Mouse (Mus musculus) effector memory CD4-positive, alpha-beta T cell, adult 7 months (primary cell): ENCODE data around the gene Med11. TPM values are rescaled to one million over a fixed set of nuclear protein-coding genes. Genes with fewer than 3 reads are reported as not detected.

Source experiments
- polyA plus RNA-seq: library from polyadenylated mRNA; unstranded; fragments of 100-300 nt; shearing (Covaris generic); gene quantifications from one replicate; pipeline ENCODE4 v1.2.1, GENCODE M21; 2017

The Med11 gene
- 192 TPM for polyA plus RNA-seq

DNA sequence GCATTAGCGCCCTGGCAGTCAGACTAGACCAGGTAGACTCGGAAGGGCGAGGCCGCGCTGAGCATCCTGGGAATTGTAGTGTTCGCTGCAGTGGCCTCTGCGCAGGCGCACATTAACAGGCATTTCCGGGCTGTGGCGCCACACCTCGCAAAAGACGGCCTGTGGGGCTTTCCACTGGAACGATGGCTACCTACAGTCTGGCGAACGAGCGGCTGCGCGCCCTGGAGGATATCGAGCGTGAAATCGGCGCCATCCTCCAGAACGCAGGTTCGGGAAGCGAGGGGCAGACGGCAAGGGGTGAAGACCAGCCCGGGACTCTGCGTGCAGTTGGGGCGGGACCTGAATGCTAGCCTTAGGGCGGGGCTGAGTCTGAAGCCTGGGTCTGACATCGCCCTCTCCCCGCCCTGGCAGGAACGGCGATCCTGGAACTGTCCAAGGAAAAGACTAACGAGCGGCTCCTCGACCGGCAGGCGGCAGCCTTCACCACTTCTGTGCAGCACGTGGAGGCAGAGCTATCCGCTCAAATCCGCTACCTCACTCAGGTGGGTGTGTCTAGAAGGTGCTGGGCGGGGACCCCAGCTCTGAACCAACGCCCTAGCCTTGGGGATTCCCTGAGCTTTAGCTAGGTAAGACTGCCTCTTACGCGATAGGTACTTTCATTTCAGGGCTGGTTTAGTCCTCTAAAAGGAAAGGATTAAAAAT, at the start of gene Med11:
TSS of gene Med11 (plus strand) at position 123 of the 702 bp plus-strand sequence.

GRCm38 (mm10) chr11:70409594-70410296, 42.0 kb upstream of the Med11 start, which contains the start of gene Pelp1:
Gene Pelp1 (minus strand): TSS chr11:70410031.

DNA sequence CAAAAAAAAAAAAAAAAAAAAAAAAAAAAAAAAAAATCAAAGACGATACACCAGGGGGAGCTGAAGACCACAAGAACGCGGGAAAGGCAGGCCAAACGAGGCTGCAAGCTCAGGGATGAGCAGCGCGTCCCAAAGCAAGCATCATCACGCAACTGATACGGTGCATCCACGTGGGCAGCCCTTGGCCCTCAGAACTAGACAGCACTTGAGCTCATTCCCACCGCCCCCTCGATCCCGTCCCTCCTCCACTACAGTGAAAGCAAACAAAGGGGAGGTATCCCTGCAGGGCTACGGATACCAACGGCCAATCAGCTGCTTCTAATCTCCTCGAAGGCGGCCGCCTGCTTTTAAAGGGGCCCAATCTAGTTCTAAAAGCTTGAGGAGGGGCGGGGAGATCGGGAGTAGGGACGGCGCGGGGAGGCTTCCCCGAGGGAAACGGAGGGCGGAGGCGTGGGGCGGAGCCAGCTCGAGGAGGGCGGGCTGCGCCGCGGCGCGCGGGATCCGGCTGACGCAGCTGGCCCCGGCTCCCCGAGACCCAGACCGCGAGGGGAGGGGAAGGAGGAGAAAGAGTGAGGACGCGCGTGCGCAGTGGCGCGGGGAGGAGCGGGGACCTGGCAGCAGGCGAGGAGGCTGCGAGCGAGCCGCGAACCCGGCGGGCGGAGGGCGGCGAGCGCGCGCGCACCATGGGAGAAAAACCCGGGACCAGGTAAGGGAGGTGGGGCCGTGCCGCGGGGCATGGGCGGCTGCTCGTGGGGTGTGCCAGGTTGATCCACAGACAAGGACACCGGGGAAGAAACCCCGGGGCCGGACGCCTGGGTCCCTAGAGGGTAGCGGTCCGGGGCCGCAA, 19.4 kb upstream of the Med11 start, which contains the start of gene Arrb2:
TSS of gene Arrb2 (plus strand) at position 588 of the 847 bp plus-strand sequence.

GRCm38 (mm10) chr11:70458688-70459600, 7.2 kb downstream of the Med11 start, which contains the start of gene Zmynd15:
Gene Zmynd15 (plus strand): TSS chr11:70459433.

GRCm38 (mm10) chr11:70459601-70460101, 7.9 kb downstream of the Med11 start, which contains the start of gene Cxcl16:
Gene Cxcl16 (minus strand): TSS chr11:70459984.

Other genes with a start within 250 kb of the Med11 start
- gene Slc16a11, start 239.2 kb upstream of the Med11 start, polyA plus RNA-seq: not detected
- 0.65 TPM for gene Slc16a13, start 230.9 kb upstream of the Med11 start, polyA plus RNA-seq
- 0.11 TPM for gene Bcl6b, start 222.1 kb upstream of the Med11 start, polyA plus RNA-seq
- gene 0610010K14Rik, start 214.0 kb upstream of the Med11 start, polyA plus RNA-seq: 86.1 TPM
- 4.5 TPM for gene Gm21988, start 212.1 kb upstream of the Med11 start, polyA plus RNA-seq
- gene Rnasek, start 212.1 kb upstream of the Med11 start, polyA plus RNA-seq: 200 TPM
- not detected for gene Alox12, start 196.6 kb upstream of the Med11 start, polyA plus RNA-seq
- gene Alox12e, start 129.3 kb upstream of the Med11 start, polyA plus RNA-seq: not detected
- 0.26 TPM for gene Alox15, start 99.9 kb upstream of the Med11 start, polyA plus RNA-seq
- 9.9 TPM for gene Pelp1, start 41.9 kb upstream of the Med11 start, polyA plus RNA-seq
- gene Arrb2, start 19.3 kb upstream of the Med11 start, polyA plus RNA-seq: 172 TPM
- 0.43 TPM for gene Zmynd15, start 7.5 kb downstream of the Med11 start, polyA plus RNA-seq
- gene Cxcl16, start 8.1 kb downstream of the Med11 start, polyA plus RNA-seq: 3.0 TPM
- 0.67 TPM for gene Tm4sf5, start 53.3 kb downstream of the Med11 start, polyA plus RNA-seq
- gene Vmo1, start 62.7 kb downstream of the Med11 start, polyA plus RNA-seq: not detected
- not detected for gene Gltpd2, start 67.3 kb downstream of the Med11 start, polyA plus RNA-seq
- gene Psmb6, start 73.4 kb downstream of the Med11 start, polyA plus RNA-seq: 301 TPM
- not detected for gene Gm40193, start 81.0 kb downstream of the Med11 start, polyA plus RNA-seq
- gene Pld2, start 88.1 kb downstream of the Med11 start, polyA plus RNA-seq: 12.7 TPM
- gene Mink1, start 111.0 kb downstream of the Med11 start, polyA plus RNA-seq: 24.3 TPM
- 1.5 TPM for gene 4930544D05Rik, start 163.9 kb downstream of the Med11 start, polyA plus RNA-seq
- gene Chrne, start 167.3 kb downstream of the Med11 start, polyA plus RNA-seq: 10.7 TPM
- gene Gp1ba, start 187.2 kb downstream of the Med11 start, polyA plus RNA-seq: not detected
- gene Rnf167, start 195.3 kb downstream of the Med11 start, polyA plus RNA-seq: 286 TPM
- 71.3 TPM for gene Slc25a11, start 195.6 kb downstream of the Med11 start, polyA plus RNA-seq
- gene Pfn1, start 202.7 kb downstream of the Med11 start, polyA plus RNA-seq: 2,639 TPM
- 11.1 TPM for gene Eno3, start 205.3 kb downstream of the Med11 start, polyA plus RNA-seq
- 67.7 TPM for gene Spag7, start 217.5 kb downstream of the Med11 start, polyA plus RNA-seq
- 41.4 TPM for gene Camta2, start 236.2 kb downstream of the Med11 start, polyA plus RNA-seq
- 0.35 TPM for gene Inca1, start 248.2 kb downstream of the Med11 start, polyA plus RNA-seq
- 1.4 TPM for gene Kif1c, start 248.6 kb downstream of the Med11 start, polyA plus RNA-seq